Mouse (Mus musculus) kidney, embryonic 16.5 days (tissue): ENCODE data around the gene Prkag2. TPM values are rescaled to one million over a fixed set of nuclear protein-coding genes. Genes with fewer than 3 reads are reported as not detected.
A peak's percentile ranks its signal among the peaks of the same experiment; 100 is the strongest.

Experiments
- ATAC-seq: fragments of 200-750 bp; cut with Nextera tagmentation; 2 replicates; pipeline ENCODE4 v1.8.0; 2017; ENCODE audit warnings: moderate TSS enrichment; ENCODE audit not compliant: low FRiP score, low TSS enrichment
- H3K27ac ChIP-seq: fragments of 300-500 bp; sonication (generic); 2 replicates; pipeline ENCODE4 v1.5.1; 2014; ENCODE audit warnings: low read length
- H3K27me3 ChIP-seq: fragments of 300-500 bp; sonication (generic); 2 replicates; pipeline ENCODE4 v1.6.1; 2014; ENCODE audit warnings: low read length, control low read depth, mixed read lengths; ENCODE audit not compliant: insufficient read depth
- H3K36me3 ChIP-seq: fragments of 300-500 bp; sonication (generic); 2 replicates; pipeline ENCODE4 v1.6.1; 2014; ENCODE audit warnings: low read length, control low read depth, mixed read lengths; ENCODE audit not compliant: insufficient read depth
- H3K4me1 ChIP-seq: fragments of 300-500 bp; sonication (generic); 2 replicates; pipeline ENCODE4 v1.6.1; 2014; ENCODE audit warnings: low read length, control low read depth, mixed read lengths; ENCODE audit not compliant: insufficient read depth
- H3K4me2 ChIP-seq: fragments of 300-500 bp; sonication (generic); replicated peaks from 2 replicates; pipeline ENCODE4 v1.6.1; 2014; ENCODE audit warnings: low read depth, low read length
- H3K4me3 ChIP-seq: fragments of 300-500 bp; sonication (generic); 2 replicates; pipeline ENCODE4 v1.5.1; 2014; ENCODE audit warnings: mild to moderate bottlenecking, low read length
- H3K9ac ChIP-seq: fragments of 300-500 bp; sonication (generic); replicated peaks from 2 replicates; pipeline ENCODE4 v1.6.1; 2014; ENCODE audit warnings: low read length
- H3K9me3 ChIP-seq: fragments of 300-500 bp; sonication (generic); 2 replicates; pipeline ENCODE4 v1.6.1; 2016; ENCODE audit warnings: low read length, control low read depth
- WGBS: fragments of 180-500 bp; shearing (Covaris S2); extraction: QIAGEN DNeasy Blood & Tissue Kit; methylation state at CpG from one replicate; pipeline ENCODE4 v1.1.7; 2014; 5-methylcytosine and 5-hydroxymethylcytosine counted together
- polyA plus RNA-seq: library from polyadenylated mRNA; unstranded; fragments of >200 nt; fragmentation: Nextera tagmentation; extraction: Ambion mirVana; gene quantifications from 2 replicates; pipeline ENCODE4 v1.2.1, GENCODE M21; 2015

Gene Prkag2
- polyA plus RNA-seq, 1 experiment from 2014 or later, result 43.4 TPM

DNA sequence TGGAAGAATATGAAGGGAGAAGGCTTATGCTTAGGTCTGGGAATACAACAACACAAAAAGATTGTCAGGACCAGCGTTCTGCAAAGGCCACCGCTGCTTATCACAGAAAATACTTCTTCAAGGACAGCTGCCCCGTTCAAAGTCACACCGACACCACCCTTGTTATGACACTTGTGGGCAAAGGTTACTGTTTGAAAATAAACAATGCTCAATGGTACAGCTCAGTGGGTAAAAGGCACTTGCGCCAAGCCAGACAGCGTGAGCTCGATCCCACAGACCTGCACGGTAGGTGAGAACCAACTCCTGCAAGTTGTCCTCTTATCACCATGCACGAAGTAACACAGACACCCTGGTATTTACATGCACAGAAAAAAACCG, 120.5 kb downstream of the Prkag2 start:
- Histone ChIP-seq H3K9ac (no peak overlapping the region), H3K9me3 (no peaks in the 10 kb centered on the region), H3K4me1 (peaks cover 44% of the 10 kb centered on the region), H3K4me3 (no peak overlapping the region), H3K27ac (no peak overlapping the region), H3K4me2 (no peak overlapping the region), H3K27me3 (no peaks in the 10 kb centered on the region), H3K36me3 (no peaks in the 10 kb centered on the region)
- no peak for ATAC-seq
- 66% methylated on average over 10 of the region's 10 CpGs for WGBS

DNA sequence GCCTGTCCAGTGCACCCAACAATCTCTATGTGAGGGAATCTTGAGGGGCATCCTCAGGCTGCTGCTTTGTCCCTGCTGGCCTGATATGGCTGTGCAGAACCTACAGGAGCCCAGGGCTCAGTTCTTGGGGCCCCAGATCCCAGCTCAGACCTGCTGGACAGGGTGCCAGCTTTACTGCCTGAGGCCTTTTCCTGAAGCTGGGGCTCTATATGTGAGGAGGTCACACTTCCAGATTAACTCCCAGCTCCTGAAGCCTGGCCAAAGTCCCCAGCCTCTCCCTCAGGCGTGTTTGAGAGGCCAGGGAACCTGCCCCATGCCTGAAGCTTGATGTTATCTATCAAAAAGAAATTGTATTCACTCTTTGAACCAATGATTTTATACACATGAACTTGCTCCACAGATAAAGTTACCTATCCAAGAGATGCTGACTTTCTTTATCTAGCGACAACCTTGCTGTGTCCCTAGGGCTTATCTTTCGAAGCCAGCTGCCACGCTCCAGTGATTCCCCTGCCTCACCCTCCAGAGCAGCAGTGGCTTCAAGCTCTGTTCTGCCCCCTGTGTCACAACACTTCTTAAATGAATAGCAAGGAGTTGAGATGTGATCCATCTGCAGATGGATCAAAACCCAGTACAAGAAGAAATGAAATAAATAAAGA, 121.0 kb downstream of the Prkag2 start:
- Histone ChIP-seq H3K27me3 (no peaks in the 10 kb centered on the region), H3K9me3 (no peaks in the 10 kb centered on the region), H3K4me3 (no peak overlapping the region), H3K9ac (no peak overlapping the region), H3K4me1 (peaks cover 40% of the 10 kb centered on the region), H3K4me2 (no peak overlapping the region), H3K36me3 (no peaks in the 10 kb centered on the region), H3K27ac (peak overlapping the region; percentile 41; the same call in 1 of the 2 replicates)
- ATAC-seq, result 0 out of 2 replicates have a peak, but pooled peaks have one; percentile 5
- 38% methylated on average over 4 of the region's 4 CpGs for WGBS

GRCm38 (mm10) chr5:24976907-24977306, 123.5 kb downstream of the Prkag2 start:
- no peak overlapping the region for H3K4me2 ChIP-seq
- no peaks in the 10 kb centered on the region for H3K27me3 ChIP-seq
- no peaks in the 10 kb centered on the region for H3K36me3 ChIP-seq
- H3K4me1 ChIP-seq, result peaks cover 53% of the 10 kb centered on the region
- H3K27ac ChIP-seq, result no peak overlapping the region
- no peak for ATAC-seq
- H3K9me3 ChIP-seq, result no peaks in the 10 kb centered on the region
- 69% methylated on average over 3 of the region's 3 CpGs for WGBS
- H3K9ac ChIP-seq, result no peak overlapping the region
- no peak overlapping the region for H3K4me3 ChIP-seq

- H3K27me3 ChIP-seq, result no peaks in the 10 kb centered on the region
- H3K9ac ChIP-seq, result no peak overlapping the region
- ATAC-seq, result no peak
- no peak overlapping the region for H3K4me3 ChIP-seq
- H3K27ac ChIP-seq, result no peak overlapping the region
- H3K36me3 ChIP-seq, result no peaks in the 10 kb centered on the region
- WGBS, result 61% methylated on average over 12 of the region's 12 CpGs
- H3K9me3 ChIP-seq, result no peaks in the 10 kb centered on the region
- no peak overlapping the region for H3K4me2 ChIP-seq
- H3K4me1 ChIP-seq, result peaks cover 53% of the 10 kb centered on the region
Measured at GRCm38 (mm10) chr5:24976236-24976635, 124.2 kb downstream of the Prkag2 start.

GRCm38 (mm10) chr5:24975100-24975499, 125.3 kb downstream of the Prkag2 start:
- Histone ChIP-seq H3K4me1 (peaks cover 44% of the 10 kb centered on the region), H3K4me2 (no peak overlapping the region), H3K36me3 (no peaks in the 10 kb centered on the region), H3K27ac (no peak overlapping the region), H3K9ac (no peak overlapping the region), H3K4me3 (no peak overlapping the region), H3K9me3 (no peaks in the 10 kb centered on the region), H3K27me3 (no peaks in the 10 kb centered on the region)
- 74% methylated on average over 7 of the region's 7 CpGs for WGBS
- ATAC-seq, result no peak

- H3K4me2 ChIP-seq, result no peak overlapping the region
- H3K4me1 ChIP-seq, result peaks cover 30% of the 10 kb centered on the region
- no peak for ATAC-seq
- no peak overlapping the region for H3K27ac ChIP-seq
- no peaks in the 10 kb centered on the region for H3K36me3 ChIP-seq
- no peak overlapping the region for H3K4me3 ChIP-seq
- H3K9ac ChIP-seq, result no peak overlapping the region
- no peaks in the 10 kb centered on the region for H3K9me3 ChIP-seq
- 71% methylated on average over 9 of the region's 9 CpGs for WGBS
- no peaks in the 10 kb centered on the region for H3K27me3 ChIP-seq
Measured at GRCm38 (mm10) chr5:24973672-24974225, 126.7 kb downstream of the Prkag2 start.

DNA sequence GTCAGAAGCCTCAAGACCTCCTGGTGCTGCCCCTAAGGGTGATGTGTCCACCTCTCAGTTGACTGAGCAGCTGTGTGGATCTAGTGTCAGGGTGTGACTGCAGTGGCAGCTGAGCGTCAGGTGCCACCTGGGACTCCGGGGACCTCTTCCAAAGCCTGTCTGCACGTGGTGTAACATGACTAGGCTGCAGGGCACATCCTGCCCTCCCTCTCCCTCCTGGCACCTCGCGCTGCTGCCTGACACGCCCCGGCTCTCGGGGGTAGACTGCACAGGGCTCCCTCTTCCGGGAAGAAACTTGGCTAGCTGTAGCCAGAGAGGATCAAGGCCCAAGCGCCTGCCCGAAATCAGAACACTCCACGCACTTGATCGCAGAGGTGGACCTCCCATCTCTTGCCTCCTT, 127.2 kb downstream of the Prkag2 start:
- H3K36me3 ChIP-seq, result no peaks in the 10 kb centered on the region
- peak; percentile 63; the same call in 1 of the 2 replicates for ATAC-seq
- H3K27me3 ChIP-seq, result no peaks in the 10 kb centered on the region
- peaks cover 28% of the 10 kb centered on the region for H3K4me1 ChIP-seq
- no peak overlapping the region for H3K4me2 ChIP-seq
- no peak overlapping the region for H3K4me3 ChIP-seq
- H3K27ac ChIP-seq, result no peak overlapping the region
- WGBS, result 26% methylated on average over 13 of the region's 13 CpGs
- H3K9me3 ChIP-seq, result no peaks in the 10 kb centered on the region
- H3K9ac ChIP-seq, result 0 out of 2 replicates have a peak overlapping the region, but pooled peaks have one; percentile 16

DNA sequence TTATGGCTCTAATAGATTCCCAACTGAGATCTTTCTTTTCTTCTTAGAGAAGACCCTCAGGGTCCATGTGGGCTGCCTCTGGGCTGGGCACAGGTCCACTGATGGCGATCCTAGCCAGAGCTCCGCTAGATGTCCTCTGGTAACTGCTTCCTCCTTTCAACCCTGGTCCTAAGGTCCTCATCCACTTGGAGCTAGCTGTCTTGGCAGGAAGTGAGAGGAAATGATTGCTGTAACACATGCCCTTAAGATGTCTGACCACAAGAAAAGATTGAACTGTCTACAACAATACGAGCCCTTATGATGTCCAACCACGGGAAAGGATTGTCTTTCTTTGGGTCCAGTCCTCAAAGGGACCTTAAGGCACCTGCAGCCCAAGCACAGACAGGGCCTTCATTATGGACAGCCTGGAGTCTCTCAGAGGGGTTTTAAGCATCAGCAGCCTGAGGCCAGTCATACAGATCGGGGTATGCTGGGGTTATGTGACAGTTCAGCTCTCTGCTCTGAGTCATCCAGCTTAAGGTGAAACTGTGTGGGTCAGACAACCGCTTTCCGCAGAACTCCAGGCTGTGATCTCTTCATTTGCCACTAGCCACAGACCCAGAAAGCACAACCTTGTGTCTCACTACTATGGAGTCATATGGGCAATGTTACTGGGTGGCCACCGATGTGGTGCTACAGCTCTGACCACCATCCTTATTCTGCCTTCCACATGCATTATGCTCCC, 129.7 kb downstream of the Prkag2 start:
- Histone ChIP-seq H3K4me1 (peaks cover 16% of the 10 kb centered on the region), H3K4me2 (no peak overlapping the region), H3K4me3 (no peak overlapping the region), H3K36me3 (no peaks in the 10 kb centered on the region), H3K27me3 (no peaks in the 10 kb centered on the region), H3K9ac (no peak overlapping the region), H3K9me3 (no peaks in the 10 kb centered on the region), H3K27ac (no peak overlapping the region)
- no peak for ATAC-seq
- WGBS, result 88% methylated on average over 8 of the region's 8 CpGs

DNA sequence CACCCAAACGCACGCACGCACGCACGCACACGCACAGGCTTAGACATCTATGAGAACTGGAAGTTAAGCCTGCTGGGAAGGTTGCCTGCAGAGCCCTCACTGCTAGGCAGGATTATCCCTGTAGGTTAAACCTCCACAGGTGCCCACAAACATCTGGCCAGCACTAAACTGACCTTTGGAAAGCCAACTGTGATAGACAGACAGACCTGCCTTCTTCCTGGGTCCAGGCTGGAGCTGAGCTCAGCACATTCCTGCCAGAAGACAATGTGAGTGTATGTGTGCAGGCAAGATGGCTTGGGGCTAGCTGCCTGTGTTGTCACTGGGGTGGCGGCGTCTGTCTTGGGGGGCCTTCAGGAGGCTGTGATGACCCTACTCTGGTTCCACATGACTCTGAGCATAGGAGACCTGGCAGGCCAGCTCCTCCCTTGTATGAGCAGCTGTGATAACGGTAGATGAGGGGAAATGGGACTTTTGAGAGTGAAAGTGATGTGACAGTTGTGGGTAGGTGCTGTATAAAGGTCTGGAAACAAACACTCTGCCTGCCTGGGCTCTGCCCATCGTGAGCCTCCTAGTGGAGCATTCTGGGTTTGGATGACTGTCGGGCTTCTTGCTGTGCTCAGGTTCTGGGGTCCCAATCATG, 131.1 kb downstream of the Prkag2 start:
- no peak for ATAC-seq
- Histone ChIP-seq H3K4me2 (no peak overlapping the region), H3K9ac (no peak overlapping the region), H3K27me3 (no peaks in the 10 kb centered on the region), H3K27ac (no peak overlapping the region), H3K36me3 (no peaks in the 10 kb centered on the region), H3K4me1 (peaks cover 13% of the 10 kb centered on the region), H3K9me3 (no peaks in the 10 kb centered on the region), H3K4me3 (no peak overlapping the region)
- WGBS, result 81% methylated on average over 11 of the region's 11 CpGs
